Mouse (Mus musculus): ENCODE measurements around the gene Rasl10b.
A peak's percentile ranks its signal among the peaks of the same experiment; 100 is the strongest.

Rasl10b gene

GRCm38 (mm10) chr11:83465976-83466375, 57.0 kb downstream of the Rasl10b start:
- peak; percentile 57 for DNase-seq (ENCODE audit: low read depth)

- peak; percentile 42 for DNase-seq (ENCODE audit: low read depth)
Observed at GRCm38 (mm10) chr11:83467120-83467652, 58.2 kb downstream of the Rasl10b start.

GRCm38 (mm10) chr11:83468765-83469164, 59.8 kb downstream of the Rasl10b start:
- no peak for DNase-seq (ENCODE audit: low read depth)
